Mouse (Mus musculus): ENCODE results near the gene St6galnac3.
A peak's percentile ranks its signal among the peaks of the same experiment; 100 is the strongest.

The St6galnac3 gene

DNA sequence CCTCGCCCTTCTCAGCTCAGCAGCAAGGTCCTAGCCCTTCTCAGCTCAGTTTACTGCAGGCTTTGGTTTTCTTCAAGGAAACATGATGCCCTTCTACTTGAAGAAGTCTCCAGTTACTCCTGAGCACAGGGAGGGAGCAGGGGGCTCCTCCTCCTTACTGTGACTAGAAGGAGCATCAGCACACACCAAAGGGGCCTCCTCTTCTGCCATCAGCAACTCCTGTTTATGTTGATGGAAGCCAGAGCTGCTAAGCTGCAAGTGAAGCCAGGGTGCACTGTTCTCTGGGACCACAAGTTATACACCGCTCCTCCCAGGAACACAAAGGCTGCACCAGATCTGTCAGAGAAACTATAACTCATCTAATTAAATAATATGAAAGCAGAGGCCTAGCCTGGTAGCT is 34.4 kb downstream of the St6galnac3 start:
- DNase-seq (ENCODE audit: inconsistent ontology term): no peak

- no peak for DNase-seq (ENCODE audit: inconsistent ontology term)
Measured at GRCm38 (mm10) chr3:153689793-153690291, 35.1 kb downstream of the St6galnac3 start.

GRCm38 (mm10) chr3:153687896-153688295 is 37.1 kb downstream of the St6galnac3 start:
- DNase-seq (ENCODE audit: inconsistent ontology term): no peak

GRCm38 (mm10) chr3:153684909-153685308 is 40.1 kb downstream of the St6galnac3 start:
- no peak for DNase-seq (ENCODE audit: inconsistent ontology term)

DNA sequence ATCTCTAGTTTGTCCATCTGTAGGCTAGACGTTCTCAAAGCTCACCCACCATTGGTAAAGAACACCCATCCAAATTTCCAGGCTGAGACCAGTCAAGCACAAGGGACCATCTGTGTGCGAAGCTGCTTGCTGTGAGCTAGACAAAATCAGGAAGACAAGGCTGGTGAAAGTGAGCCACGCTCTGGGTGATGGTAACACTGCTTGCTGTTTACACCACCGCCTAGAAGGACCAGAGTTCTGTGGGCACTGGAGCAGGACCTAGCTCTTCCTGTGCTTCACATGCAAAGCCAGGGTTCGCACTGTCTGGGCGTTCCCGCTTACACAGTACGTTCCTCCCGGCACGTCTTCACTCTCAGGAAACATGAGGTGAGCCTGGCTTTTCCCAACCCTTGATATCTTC is 42.7 kb downstream of the St6galnac3 start:
- no peak for DNase-seq (ENCODE audit: inconsistent ontology term)

DNA sequence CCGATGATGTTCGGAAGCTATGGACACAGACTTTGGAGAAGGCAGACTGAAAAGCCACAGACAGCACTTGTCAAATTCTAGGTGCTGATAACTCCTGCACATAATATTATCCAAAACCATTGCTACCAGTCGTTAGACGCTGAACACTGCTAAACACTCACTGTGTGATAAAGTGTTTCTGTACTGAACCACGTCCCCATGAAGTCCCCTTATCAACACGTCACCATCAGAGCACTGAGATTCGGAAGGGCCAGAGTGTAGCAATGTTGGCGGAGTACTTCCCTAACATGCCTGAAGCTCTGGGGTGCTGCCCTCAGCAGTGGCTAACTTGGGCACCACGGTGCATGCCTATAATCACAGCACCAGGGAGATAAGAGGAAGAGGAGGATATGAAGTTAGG is 43.3 kb downstream of the St6galnac3 start:
- no peak for DNase-seq (ENCODE audit: inconsistent ontology term)

GRCm38 (mm10) chr3:153675832-153676231 is 49.1 kb downstream of the St6galnac3 start:
- DNase-seq (ENCODE audit: inconsistent ontology term): no peak

- no peak for DNase-seq (ENCODE audit: inconsistent ontology term)
Measured at GRCm38 (mm10) chr3:153675073-153675472, 49.9 kb downstream of the St6galnac3 start.

GRCm38 (mm10) chr3:153674359-153674758 is 50.6 kb downstream of the St6galnac3 start:
- no peak for DNase-seq (ENCODE audit: inconsistent ontology term)

GRCm38 (mm10) chr3:153673451-153673850 is 51.5 kb downstream of the St6galnac3 start:
- no peak for DNase-seq (ENCODE audit: inconsistent ontology term)

- no peak for DNase-seq (ENCODE audit: inconsistent ontology term)
Measured at GRCm38 (mm10) chr3:153670953-153671674, 53.9 kb downstream of the St6galnac3 start.

GRCm38 (mm10) chr3:153669737-153670435 is 55.1 kb downstream of the St6galnac3 start:
- DNase-seq (ENCODE audit: inconsistent ontology term): no peak

GRCm38 (mm10) chr3:153669329-153669728 is 55.6 kb downstream of the St6galnac3 start:
- DNase-seq (ENCODE audit: inconsistent ontology term): peak; percentile 38

DNA sequence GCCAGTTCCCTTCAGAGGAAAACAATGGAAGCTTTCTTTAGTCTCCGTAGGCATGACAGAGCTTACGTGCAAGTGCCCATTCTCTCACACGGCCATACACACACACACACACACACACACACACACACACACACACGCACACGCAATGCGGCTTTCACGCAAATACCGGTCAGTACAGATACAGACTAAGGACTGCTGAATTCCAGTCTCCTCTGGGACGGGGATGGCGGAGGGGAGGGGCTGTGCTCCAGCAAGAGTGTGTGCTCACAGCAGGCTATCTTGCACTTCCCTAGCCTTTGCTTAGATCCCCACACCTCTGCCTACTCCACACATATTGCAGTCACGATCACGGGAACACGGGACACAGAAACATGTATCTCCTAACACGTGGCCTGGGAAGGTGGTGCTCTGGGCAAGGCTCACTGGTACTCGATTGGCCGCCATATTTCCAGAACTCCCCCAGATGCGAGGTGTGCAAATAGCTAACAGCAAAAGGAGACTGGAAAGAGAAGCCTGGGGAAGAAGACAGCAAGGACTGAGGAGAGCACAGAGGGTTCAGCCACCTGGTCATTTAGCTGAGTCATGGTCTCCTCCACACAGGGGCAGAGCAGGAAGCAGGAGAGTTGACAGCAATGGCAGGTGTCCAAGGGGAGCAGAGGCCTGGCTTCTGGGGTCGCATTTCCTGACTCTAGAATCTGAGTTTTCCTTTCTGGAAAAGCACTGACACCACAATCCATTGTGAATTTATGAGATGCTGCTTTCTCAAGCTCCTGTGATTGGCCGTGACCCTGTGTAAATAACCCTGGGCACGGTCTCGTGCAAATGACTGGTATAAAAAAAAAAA is 56.3 kb downstream of the St6galnac3 start:
- peak; percentile 33 for DNase-seq (ENCODE audit: inconsistent ontology term)

GRCm38 (mm10) chr3:153664696-153665095 is 60.3 kb downstream of the St6galnac3 start:
- DNase-seq (ENCODE audit: inconsistent ontology term): no peak

DNA sequence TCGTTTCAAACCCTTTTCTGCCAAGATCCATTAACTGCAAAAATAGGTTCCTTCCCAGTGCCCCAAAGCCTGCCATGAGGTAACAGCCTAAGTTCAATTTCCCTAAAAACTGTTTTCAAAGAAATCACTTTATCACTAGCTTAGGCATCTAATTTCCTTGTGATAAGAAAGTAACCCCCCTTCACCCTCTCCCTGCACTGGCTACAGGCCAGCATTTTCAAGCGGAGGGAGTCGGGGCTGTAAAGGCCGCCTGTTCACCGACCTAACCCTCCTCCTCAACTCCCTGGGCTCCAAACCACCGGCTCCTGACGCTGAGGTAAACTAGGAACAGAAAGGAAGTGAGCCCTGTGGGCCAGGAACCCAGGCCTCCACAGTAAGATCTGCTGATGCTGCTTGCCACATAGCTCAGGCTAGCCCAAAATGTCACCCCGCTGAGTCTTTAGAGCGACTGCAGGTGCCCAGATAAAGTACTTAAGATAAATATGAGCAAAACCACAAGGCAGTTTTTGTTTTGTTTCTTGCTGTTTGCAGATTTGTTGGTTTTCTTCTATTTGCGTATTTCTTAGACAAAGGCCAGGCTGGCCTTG is 61.0 kb downstream of the St6galnac3 start:
- DNase-seq (ENCODE audit: inconsistent ontology term): no peak

- no peak for DNase-seq (ENCODE audit: inconsistent ontology term)
Measured at GRCm38 (mm10) chr3:153662796-153663195, 62.2 kb downstream of the St6galnac3 start.

- peak; percentile 50 for DNase-seq (ENCODE audit: inconsistent ontology term)
Measured at GRCm38 (mm10) chr3:153661927-153662326, 63.0 kb downstream of the St6galnac3 start.

GRCm38 (mm10) chr3:153659575-153660168 is 65.3 kb downstream of the St6galnac3 start:
- DNase-seq (ENCODE audit: inconsistent ontology term): peak; percentile 49

DNA sequence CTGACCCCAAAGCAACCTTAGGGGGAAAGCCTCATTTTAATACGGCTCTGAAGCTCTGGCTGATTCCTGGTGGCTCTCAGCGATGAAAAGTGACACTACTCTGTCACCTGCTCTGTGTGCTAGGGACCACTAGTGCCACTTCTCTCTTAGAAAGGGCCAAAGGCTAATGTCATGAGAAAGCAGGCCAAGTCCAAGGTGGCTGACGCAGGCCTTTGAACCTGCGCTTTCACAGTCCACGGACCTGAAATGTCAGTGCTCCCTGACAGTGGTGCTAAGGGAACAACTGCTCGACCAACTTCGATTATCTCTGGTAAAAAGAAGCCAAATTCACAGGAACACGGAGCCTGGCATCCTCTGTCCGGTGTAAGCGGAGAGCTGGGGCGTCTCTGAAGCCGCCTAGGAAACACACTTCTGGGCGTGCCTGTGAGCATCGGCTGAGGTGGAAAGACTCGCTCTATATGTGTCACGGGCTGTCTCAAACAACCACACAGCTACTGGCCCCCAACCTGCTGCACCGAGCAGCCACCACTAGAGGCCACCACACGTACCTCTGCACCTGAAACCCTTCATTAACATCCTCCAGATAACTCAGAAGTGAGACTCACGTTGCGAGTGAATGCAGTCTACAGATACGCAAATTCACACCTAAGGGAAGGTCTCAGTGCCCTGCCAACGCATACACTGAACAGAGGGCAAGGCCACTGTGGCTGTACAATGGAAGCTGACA is 66.8 kb downstream of the St6galnac3 start:
- peak; percentile 16 for DNase-seq (ENCODE audit: inconsistent ontology term)

DNA sequence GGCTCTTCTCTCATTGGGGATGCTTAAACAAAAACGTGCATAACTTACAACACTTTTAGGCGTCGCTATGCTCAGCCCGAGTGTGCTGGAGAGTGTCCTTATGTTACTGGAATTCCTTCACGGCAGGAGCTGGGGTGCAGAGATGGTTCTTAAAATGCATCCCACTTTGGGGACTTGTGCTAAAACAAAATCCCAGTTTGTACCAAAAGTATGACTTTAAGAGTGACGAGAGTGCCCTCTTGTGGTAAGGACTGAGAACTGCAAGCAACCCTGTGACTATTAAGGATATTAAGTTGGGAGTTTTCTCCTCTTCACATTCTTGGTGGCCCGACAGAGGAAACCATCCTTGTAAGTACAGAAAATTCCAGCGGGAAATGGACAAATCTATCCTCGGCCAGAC is 69.9 kb downstream of the St6galnac3 start:
- DNase-seq (ENCODE audit: inconsistent ontology term): peak; percentile 71

Measured in Muller cell, postnatal 12 days (primary cell).